Mouse (Mus musculus): ENCODE data around the gene Rflnb. TPM values are rescaled to one million over a fixed set of nuclear protein-coding genes. Genes with fewer than 3 reads are reported as not detected.

Gene Rflnb
- polyA plus RNA-seq, 1 experiment from 2014 or later: 12.7 TPM

GRCm38 (mm10) chr11:75984581-75984980 is 43.0 kb downstream of the Rflnb start:
- Histone ChIP-seq H3K27me3 (ENCODE audit: control insufficient read depth, insufficient read depth, low read depth, low read length) (no peaks in the 10 kb centered on the region), H3K4me3 (ENCODE audit: low read depth, low read length) (no peak overlapping the region), H3K9ac (ENCODE audit: low read depth, low read length) (no peak overlapping the region), H3K4me2 (ENCODE audit: low read length) (no peak overlapping the region), H3K36me3 (ENCODE audit: control insufficient read depth, insufficient read depth, low read length) (no peaks in the 10 kb centered on the region), H3K27ac (ENCODE audit: low read length) (no peak overlapping the region), H3K4me1 (ENCODE audit: control insufficient read depth, insufficient read depth, low read length) (no peaks in the 10 kb centered on the region), H3K9me3 (replicated peaks; ENCODE audit: control insufficient read depth, low read length, poor library complexity, severe bottlenecking) (no peaks in the 10 kb centered on the region)
- WGBS: 45% methylated on average over 1 of the region's 1 CpGs
- no peak for ATAC-seq

- WGBS: 73% methylated on average over 4 of the region's 4 CpGs
- no peak overlapping the region for H3K27ac ChIP-seq (ENCODE audit: low read length)
- H3K36me3 ChIP-seq (ENCODE audit: control insufficient read depth, insufficient read depth, low read length): no peaks in the 10 kb centered on the region
- no peak overlapping the region for H3K4me3 ChIP-seq (ENCODE audit: low read depth, low read length)
- ATAC-seq: no peak
- no peaks in the 10 kb centered on the region for H3K9me3 ChIP-seq (replicated peaks; ENCODE audit: control insufficient read depth, low read length, poor library complexity, severe bottlenecking)
- no peak overlapping the region for H3K4me2 ChIP-seq (ENCODE audit: low read length)
- no peaks in the 10 kb centered on the region for H3K4me1 ChIP-seq (ENCODE audit: control insufficient read depth, insufficient read depth, low read length)
- no peaks in the 10 kb centered on the region for H3K27me3 ChIP-seq (ENCODE audit: control insufficient read depth, insufficient read depth, low read depth, low read length)
- no peak overlapping the region for H3K9ac ChIP-seq (ENCODE audit: low read depth, low read length)
These were observed 44.4 kb downstream of the Rflnb start for GRCm38 (mm10) chr11:75983194-75983593.

- Histone ChIP-seq H3K9me3 (replicated peaks; ENCODE audit: control insufficient read depth, low read length, poor library complexity, severe bottlenecking) (no peaks in the 10 kb centered on the region), H3K27ac (ENCODE audit: low read length) (no peak overlapping the region), H3K27me3 (ENCODE audit: control insufficient read depth, insufficient read depth, low read depth, low read length) (no peaks in the 10 kb centered on the region), H3K36me3 (ENCODE audit: control insufficient read depth, insufficient read depth, low read length) (no peaks in the 10 kb centered on the region), H3K4me1 (ENCODE audit: control insufficient read depth, insufficient read depth, low read length) (no peaks in the 10 kb centered on the region), H3K4me2 (ENCODE audit: low read length) (no peak overlapping the region), H3K9ac (ENCODE audit: low read depth, low read length) (no peak overlapping the region), H3K4me3 (ENCODE audit: low read depth, low read length) (no peak overlapping the region)
- no peak for ATAC-seq
- 36% methylated on average over 2 of the region's 2 CpGs for WGBS
These were observed 47.2 kb downstream of the Rflnb start for GRCm38 (mm10) chr11:75980413-75980812.

GRCm38 (mm10) chr11:75978051-75978450 is 49.5 kb downstream of the Rflnb start:
- Histone ChIP-seq H3K4me1 (ENCODE audit: control insufficient read depth, insufficient read depth, low read length) (no peaks in the 10 kb centered on the region), H3K9me3 (replicated peaks; ENCODE audit: control insufficient read depth, low read length, poor library complexity, severe bottlenecking) (no peaks in the 10 kb centered on the region; the same call in 1 of the 2 replicates), H3K4me3 (ENCODE audit: low read depth, low read length) (no peak overlapping the region), H3K9ac (ENCODE audit: low read depth, low read length) (no peak overlapping the region), H3K27me3 (ENCODE audit: control insufficient read depth, insufficient read depth, low read depth, low read length) (no peaks in the 10 kb centered on the region), H3K4me2 (ENCODE audit: low read length) (no peak overlapping the region), H3K27ac (ENCODE audit: low read length) (no peak overlapping the region), H3K36me3 (ENCODE audit: control insufficient read depth, insufficient read depth, low read length) (no peaks in the 10 kb centered on the region)
- WGBS: 79% methylated on average over 6 of the region's 6 CpGs
- ATAC-seq: no peak

GRCm38 (mm10) chr11:75976748-75977147 is 50.8 kb downstream of the Rflnb start:
- H3K9me3 ChIP-seq (replicated peaks; ENCODE audit: control insufficient read depth, low read length, poor library complexity, severe bottlenecking): no peaks in the 10 kb centered on the region; the same call in 1 of the 2 replicates
- H3K27ac ChIP-seq (ENCODE audit: low read length): no peak overlapping the region
- no peaks in the 10 kb centered on the region for H3K36me3 ChIP-seq (ENCODE audit: control insufficient read depth, insufficient read depth, low read length)
- no peak overlapping the region for H3K9ac ChIP-seq (ENCODE audit: low read depth, low read length)
- no peak for ATAC-seq
- no peak overlapping the region for H3K4me2 ChIP-seq (ENCODE audit: low read length)
- H3K27me3 ChIP-seq (ENCODE audit: control insufficient read depth, insufficient read depth, low read depth, low read length): no peaks in the 10 kb centered on the region
- H3K4me3 ChIP-seq (ENCODE audit: low read depth, low read length): no peak overlapping the region
- H3K4me1 ChIP-seq (ENCODE audit: control insufficient read depth, insufficient read depth, low read length): no peaks in the 10 kb centered on the region
- 70% methylated on average over 8 of the region's 8 CpGs for WGBS

- H3K27ac ChIP-seq (ENCODE audit: low read length): no peak overlapping the region
- no peak overlapping the region for H3K4me2 ChIP-seq (ENCODE audit: low read length)
- 86% methylated on average over 1 of the region's 1 CpGs for WGBS
These were observed 53.6 kb downstream of the Rflnb start for GRCm38 (mm10) chr11:75973988-75974387.

GRCm38 (mm10) chr11:75972916-75973567 is 54.5 kb downstream of the Rflnb start:
- H3K27ac ChIP-seq (ENCODE audit: low read length): no peak overlapping the region
- no peaks in the 10 kb centered on the region for H3K27me3 ChIP-seq (ENCODE audit: control insufficient read depth, insufficient read depth, low read depth, low read length)
- no peak overlapping the region for H3K4me3 ChIP-seq (ENCODE audit: low read depth, low read length)
- no peak for ATAC-seq
- no peaks in the 10 kb centered on the region for H3K4me1 ChIP-seq (ENCODE audit: control insufficient read depth, insufficient read depth, low read length)
- H3K9ac ChIP-seq (ENCODE audit: low read depth, low read length): no peak overlapping the region
- no peaks in the 10 kb centered on the region; the same call in 1 of the 2 replicates for H3K9me3 ChIP-seq (replicated peaks; ENCODE audit: control insufficient read depth, low read length, poor library complexity, severe bottlenecking)
- no peak overlapping the region for H3K4me2 ChIP-seq (ENCODE audit: low read length)
- H3K36me3 ChIP-seq (ENCODE audit: control insufficient read depth, insufficient read depth, low read length): no peaks in the 10 kb centered on the region
- WGBS: 18% methylated on average over 7 of the region's 7 CpGs

More at GRCm38 (mm10) chr11:75973988-75974387, 53.6 kb downstream of the Rflnb start:
- H3K4me1 ChIP-seq (ENCODE audit: control insufficient read depth, insufficient read depth, low read length): no peaks in the 10 kb centered on the region
- H3K27me3 ChIP-seq (ENCODE audit: control insufficient read depth, insufficient read depth, low read depth, low read length): no peaks in the 10 kb centered on the region
- ATAC-seq: no peak
- H3K36me3 ChIP-seq (ENCODE audit: control insufficient read depth, insufficient read depth, low read length): no peaks in the 10 kb centered on the region
- H3K9ac ChIP-seq (ENCODE audit: low read depth, low read length): no peak overlapping the region
- H3K4me3 ChIP-seq (ENCODE audit: low read depth, low read length): no peak overlapping the region
- no peaks in the 10 kb centered on the region; the same call in 1 of the 2 replicates for H3K9me3 ChIP-seq (replicated peaks; ENCODE audit: control insufficient read depth, low read length, poor library complexity, severe bottlenecking)

- no peak for ATAC-seq
- H3K9me3 ChIP-seq (replicated peaks; ENCODE audit: control insufficient read depth, low read length, poor library complexity, severe bottlenecking): no peaks in the 10 kb centered on the region; the same call in 1 of the 2 replicates
- no peak overlapping the region for H3K9ac ChIP-seq (ENCODE audit: low read depth, low read length)
- H3K4me2 ChIP-seq (ENCODE audit: low read length): no peak overlapping the region
- 83% methylated on average over 3 of the region's 3 CpGs for WGBS
- peaks cover under 1% of the 10 kb centered on the region; the same call in 1 of the 2 replicates for H3K4me1 ChIP-seq (ENCODE audit: control insufficient read depth, insufficient read depth, low read length)
- no peaks in the 10 kb centered on the region for H3K36me3 ChIP-seq (ENCODE audit: control insufficient read depth, insufficient read depth, low read length)
- no peak overlapping the region for H3K4me3 ChIP-seq (ENCODE audit: low read depth, low read length)
- no peaks in the 10 kb centered on the region for H3K27me3 ChIP-seq (ENCODE audit: control insufficient read depth, insufficient read depth, low read depth, low read length)
- H3K27ac ChIP-seq (ENCODE audit: low read length): no peak overlapping the region
These were observed 55.4 kb downstream of the Rflnb start for GRCm38 (mm10) chr11:75972188-75972587.

- Histone ChIP-seq H3K36me3 (ENCODE audit: control insufficient read depth, insufficient read depth, low read length) (no peaks in the 10 kb centered on the region), H3K4me2 (ENCODE audit: low read length) (no peak overlapping the region), H3K9me3 (replicated peaks; ENCODE audit: control insufficient read depth, low read length, poor library complexity, severe bottlenecking) (no peaks in the 10 kb centered on the region; the same call in 1 of the 2 replicates), H3K27ac (ENCODE audit: low read length) (no peak overlapping the region), H3K9ac (ENCODE audit: low read depth, low read length) (no peak overlapping the region), H3K27me3 (ENCODE audit: control insufficient read depth, insufficient read depth, low read depth, low read length) (no peaks in the 10 kb centered on the region), H3K4me1 (ENCODE audit: control insufficient read depth, insufficient read depth, low read length) (peaks cover 13% of the 10 kb centered on the region; the same call in 1 of the 2 replicates), H3K4me3 (ENCODE audit: low read depth, low read length) (no peak overlapping the region)
- no peak for ATAC-seq
- 21% methylated on average over 3 of the region's 3 CpGs for WGBS
These were observed 57.0 kb downstream of the Rflnb start for GRCm38 (mm10) chr11:75970629-75971028.
